Mouse (Mus musculus) brain, embryonic 14.5 days (tissue): ENCODE results near the gene Lpin2. TPM values are rescaled to one million over a fixed set of nuclear protein-coding genes. Genes with fewer than 3 reads are reported as not detected.

Source experiments
- DNase-seq: peaks from one replicate; pipeline ENCODE4 v3.0.0-alpha.2; 2011; ENCODE audit warnings: low read depth
- CTCF ChIP-seq: fragments of 200-500 bp; IDR thresholded peaks from 2 replicates; pipeline ENCODE4 v1.5.1; 2012; ENCODE audit warnings: inconsistent platforms, mild to moderate bottlenecking, moderate library complexity, borderline replicate concordance; ENCODE audit not compliant: insufficient read depth, insufficient read length; ENCODE audit errors: extremely low read depth
- POLR2A ChIP-seq: fragments of 200-500 bp; IDR thresholded peaks from 2 replicates; pipeline ENCODE4 v1.6.1; 2012; ENCODE audit warnings: mild to moderate bottlenecking, inconsistent platforms, borderline replicate concordance; ENCODE audit not compliant: poor library complexity, insufficient read depth, insufficient read length, severe bottlenecking; ENCODE audit errors: extremely low read depth
- polyA plus RNA-seq: library from polyadenylated mRNA; depleted of rRNA; stranded (reverse); fragments of >200 nt; gene quantifications from 2 replicates; pipeline ENCODE4 v1.2.3, GENCODE M21; 2012

The Lpin2 gene
- polyA plus RNA-seq, 1 experiment: 34.5 TPM

DNA sequence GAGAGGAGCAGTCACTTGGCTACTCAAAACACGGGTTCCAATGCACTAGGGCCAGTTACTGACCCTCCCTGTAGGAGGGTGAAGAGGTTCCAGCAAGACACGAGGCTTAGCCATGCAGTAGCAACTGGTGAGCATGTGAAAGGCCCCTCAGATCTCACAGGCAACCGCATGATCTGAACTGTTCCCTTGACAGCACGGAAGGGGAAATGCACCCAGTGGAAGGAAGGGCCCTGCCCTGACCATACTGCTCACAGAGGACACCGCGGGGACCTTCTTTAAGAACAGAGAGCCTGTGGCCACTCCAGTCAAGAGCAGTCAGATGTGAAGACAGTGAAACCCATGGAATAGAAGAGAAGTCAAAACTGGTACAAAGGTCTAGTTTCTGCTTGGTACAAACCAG lies 80.8 kb downstream of the Lpin2 start:
- DNase-seq: no peak
- TF ChIP-seq POLR2A (no peak), CTCF (no peak)

DNA sequence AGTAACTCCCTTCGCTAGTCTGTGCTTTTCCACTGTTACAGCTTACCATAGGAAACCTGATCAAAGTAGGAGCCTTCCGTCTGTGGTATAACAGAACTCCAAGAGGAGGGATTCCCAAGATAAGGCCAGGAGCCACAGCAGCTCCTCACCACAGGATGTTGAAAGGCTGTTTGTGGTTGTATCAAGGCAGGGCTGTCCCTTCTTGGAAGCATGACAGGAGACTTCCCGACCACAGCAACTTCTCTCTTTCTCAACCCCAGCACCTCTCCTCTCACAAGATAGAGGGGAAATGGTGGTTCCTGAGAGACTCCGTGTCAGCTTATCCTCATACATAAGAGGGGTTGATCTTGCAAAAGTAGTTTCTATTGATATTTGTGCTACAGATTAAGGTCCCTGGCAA lies 82.4 kb downstream of the Lpin2 start:
- no peak for TF ChIP-seq CTCF
- no peak for TF ChIP-seq POLR2A
- no peak for DNase-seq

DNA sequence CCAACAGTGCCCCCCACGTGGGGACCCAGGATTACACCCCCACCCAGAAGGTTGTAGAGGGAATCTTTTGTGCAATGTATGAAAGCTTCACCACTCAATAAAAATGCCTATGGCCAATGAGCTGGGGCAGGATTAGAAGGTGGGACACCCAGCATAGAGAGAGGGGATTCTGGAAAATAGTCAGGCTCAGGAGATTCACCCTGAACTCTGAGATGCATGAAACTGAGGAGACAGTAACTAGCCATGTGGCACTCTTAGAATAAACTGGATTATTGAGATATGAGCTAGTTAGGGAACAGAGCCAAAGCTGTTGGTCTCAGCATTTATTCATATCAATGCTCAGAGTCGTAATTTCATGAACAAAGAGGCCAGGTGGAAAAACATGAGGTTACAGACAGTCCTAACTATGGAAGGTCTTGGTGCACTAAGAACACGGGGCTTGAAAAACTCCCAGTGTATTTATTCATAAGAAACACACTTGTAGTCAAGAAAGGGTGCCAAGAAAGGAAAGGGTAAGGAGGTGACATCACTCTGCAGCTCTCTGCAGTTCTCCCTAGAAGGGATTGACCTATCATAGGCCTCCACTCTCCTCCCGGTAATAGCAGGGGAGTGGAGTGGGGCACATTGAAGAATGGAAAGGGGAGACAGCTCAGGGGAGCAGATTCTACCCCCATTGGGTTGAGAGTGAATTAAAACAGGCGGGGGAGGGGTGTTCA lies 83.1 kb downstream of the Lpin2 start:
- TF ChIP-seq POLR2A (no peak), CTCF (no peak)
- peak; percentile 15 for DNase-seq

DNA sequence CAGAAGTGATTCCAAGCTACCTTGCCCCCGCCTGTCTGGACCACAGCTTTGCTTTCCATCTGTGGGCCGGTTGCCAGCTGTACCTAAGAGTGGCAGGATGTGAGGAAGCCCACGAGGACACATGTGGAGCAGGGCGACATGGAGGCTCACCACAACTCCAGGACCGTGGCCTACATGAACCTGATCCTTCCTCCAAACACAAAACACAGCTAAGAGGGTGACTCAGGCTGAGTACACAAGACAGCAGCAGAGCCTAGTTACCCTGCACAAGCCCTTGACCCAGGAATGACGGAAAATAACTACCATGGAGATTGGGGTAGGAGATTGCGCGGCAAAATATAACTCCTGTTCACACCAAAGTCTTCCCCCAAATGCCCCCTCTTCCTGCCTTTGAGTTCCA lies 85.0 kb downstream of the Lpin2 start:
- TF ChIP-seq CTCF (no peak), POLR2A (no peak)
- DNase-seq: no peak

DNA sequence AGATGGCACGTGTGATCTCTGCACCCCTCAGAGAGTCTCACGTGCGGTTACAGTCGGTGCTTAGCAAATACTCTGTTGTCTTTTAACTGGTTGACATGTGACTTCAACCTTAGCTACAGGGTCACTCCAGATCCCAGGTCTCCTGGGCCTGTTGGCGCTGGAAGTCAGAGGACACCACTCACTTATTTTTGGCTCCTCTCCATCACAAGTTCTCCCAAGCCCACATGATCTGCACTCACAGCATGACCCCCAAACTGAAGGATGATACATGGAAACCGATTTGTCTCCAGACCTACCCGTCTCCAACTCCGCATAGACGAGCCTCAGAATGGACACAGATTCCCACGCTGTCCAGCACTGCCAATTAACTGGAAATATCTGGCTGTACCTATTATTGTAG lies 85.8 kb downstream of the Lpin2 start:
- no peak for DNase-seq
- TF ChIP-seq POLR2A: no peak
- no peak for TF ChIP-seq CTCF

DNA sequence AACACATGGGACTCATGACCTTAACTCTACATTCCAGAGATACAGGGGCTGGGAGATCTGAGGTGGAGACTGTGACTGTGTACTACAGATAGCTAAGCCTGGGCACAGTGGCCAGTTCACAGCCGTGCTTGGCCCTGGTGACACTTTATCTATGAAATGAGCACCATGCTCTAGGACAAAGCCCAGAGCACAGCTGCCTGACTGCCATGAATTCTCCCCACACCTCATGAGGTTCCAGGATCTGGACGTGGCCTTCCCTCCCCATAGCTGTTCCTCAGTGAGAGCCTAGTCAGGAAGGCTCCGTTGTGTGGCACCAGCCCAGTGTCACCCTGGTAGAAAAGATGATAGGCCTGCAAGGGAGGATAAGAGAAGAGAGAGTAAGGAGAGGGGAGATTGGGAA lies 86.2 kb downstream of the Lpin2 start:
- TF ChIP-seq CTCF: no peak
- no peak for TF ChIP-seq POLR2A
- no peak for DNase-seq

DNA sequence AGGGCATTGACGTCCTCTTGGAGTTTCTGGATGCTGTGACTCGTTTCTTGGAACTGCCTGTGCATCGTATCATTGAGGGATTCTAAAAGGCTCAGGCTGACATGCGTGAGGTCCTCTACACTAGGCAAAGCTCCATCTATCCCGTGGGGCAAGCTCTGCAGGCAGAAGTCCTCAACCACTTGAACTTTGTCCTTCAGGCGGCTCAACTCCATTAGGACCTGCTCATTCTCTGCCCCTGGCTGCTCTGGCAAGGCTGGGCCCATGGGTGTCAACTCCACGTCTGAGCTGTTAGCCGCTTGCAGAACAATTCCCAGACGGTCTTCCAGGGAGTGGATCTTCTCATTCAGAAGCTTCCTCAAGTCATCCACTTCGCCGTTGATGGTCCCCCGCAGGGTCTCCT lies 91.5 kb downstream of the Lpin2 start:
- TF ChIP-seq POLR2A (no peak), CTCF (no peak)
- no peak for DNase-seq

DNA sequence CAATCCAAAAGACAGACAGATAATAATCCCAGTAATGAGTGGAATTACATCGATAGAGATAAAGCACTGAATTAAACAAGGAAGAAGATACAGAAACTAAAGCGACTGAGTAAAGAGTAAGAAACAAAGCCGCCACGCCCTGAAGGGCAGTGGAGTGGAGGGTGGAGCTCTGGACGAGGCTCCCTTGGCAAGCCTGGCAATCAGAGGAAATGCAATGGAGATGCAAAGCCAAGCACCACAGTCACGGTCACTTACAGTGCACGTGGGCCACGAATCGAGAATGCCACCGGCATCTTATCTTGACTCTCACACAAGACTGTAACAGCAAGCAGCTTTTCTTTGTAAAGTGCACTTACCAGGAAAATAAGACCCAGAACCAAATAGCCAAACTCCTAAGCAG lies 94.4 kb downstream of the Lpin2 start:
- TF ChIP-seq CTCF (no peak), POLR2A (no peak)
- DNase-seq: no peak

DNA sequence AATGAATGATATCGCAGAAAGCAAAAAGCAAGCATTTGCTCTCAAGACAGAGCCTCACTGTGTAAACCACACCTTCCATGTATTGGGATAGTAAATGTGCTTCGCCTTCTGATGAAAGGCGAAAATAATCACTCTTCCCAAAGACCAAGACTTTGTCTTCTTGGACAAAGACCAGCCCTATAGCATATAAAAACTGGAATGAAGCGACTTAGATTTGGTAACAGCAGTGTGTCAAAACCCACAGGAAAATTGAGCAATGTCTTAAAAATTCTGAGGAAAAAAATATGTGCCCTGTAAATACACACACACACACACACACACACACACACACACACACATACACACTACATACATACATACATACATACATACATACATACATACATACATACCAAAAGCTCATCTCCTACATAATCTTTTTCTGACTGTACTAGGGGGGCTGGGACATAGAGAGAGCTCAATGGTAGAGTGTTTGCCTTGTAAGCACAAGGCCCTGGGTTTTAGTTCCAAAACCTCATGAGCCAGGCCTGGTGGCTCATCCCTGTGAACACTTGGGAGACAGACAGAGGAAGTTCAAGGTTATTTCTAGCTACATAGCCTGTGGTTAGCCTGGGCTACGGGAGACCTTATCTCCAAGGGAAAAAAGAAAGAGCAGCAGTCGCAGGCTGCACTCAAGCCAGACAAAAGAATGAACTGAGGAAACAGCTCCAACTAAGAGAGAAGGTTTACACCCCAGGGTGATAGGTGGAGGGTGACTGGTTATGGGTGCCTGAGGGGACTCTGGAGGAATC lies 95.5 kb downstream of the Lpin2 start:
- no peak for TF ChIP-seq CTCF
- no peak for TF ChIP-seq POLR2A
- DNase-seq: no peak

DNA sequence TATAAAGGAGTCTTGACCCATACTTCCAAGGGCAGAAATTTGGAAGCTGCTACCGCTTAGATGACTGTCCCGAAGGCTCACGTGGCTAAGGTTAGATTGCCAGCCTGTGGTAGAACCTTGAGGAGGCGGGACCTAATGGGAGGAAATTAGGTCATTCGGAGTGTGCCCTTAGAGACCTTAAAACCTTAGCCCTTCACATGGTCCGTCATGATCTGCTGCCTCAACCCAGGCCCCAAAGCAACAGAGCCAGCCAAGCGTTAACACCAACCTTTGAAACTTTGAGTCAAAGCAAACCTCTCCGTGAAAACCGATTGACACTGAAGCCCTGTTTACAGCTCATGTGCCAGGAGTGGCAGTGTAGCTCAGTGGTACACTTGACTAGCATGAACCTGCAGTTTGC lies 100.4 kb downstream of the Lpin2 start:
- DNase-seq: no peak
- TF ChIP-seq CTCF (no peak), POLR2A (no peak)

DNA sequence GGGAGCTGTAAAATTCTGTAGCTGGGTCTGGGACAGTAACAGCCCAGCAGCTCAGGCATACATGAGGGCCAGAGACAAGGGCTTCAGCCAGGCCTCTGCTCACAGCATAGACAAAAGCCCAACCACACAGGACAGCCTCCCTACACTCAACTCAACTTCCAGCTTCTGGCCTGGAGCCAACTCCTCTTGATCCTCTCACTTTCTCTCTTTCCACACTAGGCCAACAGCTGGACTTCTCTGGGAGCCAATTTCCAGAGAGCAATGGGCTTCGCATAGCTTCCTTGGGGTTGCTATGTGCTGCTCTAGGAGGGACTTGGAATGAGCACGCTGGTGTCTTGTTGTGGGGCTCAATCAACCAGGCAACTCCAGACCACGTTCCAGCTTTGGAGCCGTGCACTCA lies 100.9 kb downstream of the Lpin2 start:
- TF ChIP-seq CTCF: no peak
- TF ChIP-seq POLR2A: no peak
- peak; percentile 48 for DNase-seq

DNA sequence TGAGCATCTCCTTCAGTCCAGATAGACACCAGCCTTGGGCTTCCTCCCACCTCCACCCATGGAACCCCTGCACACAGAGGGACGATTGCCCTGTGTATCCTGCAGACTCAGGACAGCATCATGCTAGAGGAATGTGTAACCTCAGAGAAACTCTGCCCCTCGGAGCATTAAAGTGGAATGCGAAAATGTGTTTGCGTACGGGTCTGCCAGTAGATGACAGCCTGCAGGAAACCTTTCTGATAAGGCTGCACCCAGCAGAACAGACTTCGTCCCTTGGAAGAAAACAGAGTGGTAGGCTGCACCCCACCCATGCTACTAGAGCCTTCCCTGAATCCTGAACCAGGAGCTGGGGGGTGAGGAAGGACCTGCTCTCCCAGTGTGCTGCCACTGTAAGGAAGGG lies 102.5 kb downstream of the Lpin2 start:
- TF ChIP-seq POLR2A (no peak), CTCF (no peak)

DNA sequence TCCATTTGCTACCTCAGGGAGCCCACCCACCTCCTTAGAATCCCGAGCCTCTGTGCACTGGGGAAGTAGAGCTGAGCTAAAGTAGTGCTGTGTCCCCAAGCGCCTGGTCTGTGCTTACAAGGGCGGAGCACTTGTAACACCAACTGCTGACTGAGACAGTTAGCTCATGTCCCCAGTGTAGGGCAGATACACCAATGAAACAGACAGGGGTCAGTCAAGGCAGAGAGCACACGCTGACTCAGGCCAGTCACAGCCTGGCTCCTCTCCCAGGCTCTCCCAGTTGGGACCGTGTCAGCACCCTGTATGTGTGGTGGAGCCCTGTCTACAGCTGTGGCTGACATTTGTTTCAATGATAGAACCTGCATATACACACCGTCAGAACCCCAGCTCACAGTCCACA lies 103.6 kb downstream of the Lpin2 start:
- TF ChIP-seq POLR2A (no peak), CTCF (no peak)

More for the DNA sequence above, 102.5 kb downstream of the Lpin2 start:
- DNase-seq: no peak

DNA sequence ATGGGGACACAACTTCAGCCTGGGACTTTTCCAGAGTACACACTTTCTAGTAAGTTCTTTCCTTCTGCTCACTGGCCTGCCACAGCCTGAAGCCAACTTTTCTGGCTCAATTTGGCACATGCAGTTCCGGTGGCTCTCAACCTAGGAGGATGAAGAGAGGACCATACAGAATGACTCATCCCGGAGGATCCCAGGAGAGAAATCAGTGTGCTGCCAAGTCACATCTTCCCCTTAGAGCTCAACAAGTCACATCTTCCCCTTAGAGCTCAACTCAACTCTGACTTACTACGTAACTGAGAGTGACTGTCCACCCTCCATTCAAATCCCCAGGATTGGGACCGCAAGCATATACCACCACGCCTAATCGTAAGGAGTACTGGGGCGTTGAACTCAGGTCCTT lies 105.2 kb downstream of the Lpin2 start:
- no peak for DNase-seq
- TF ChIP-seq CTCF (no peak), POLR2A (no peak)

More for the DNA sequence above, 103.6 kb downstream of the Lpin2 start:
- no peak for DNase-seq
